Mouse (Mus musculus) liver, postnatal 0 days (tissue): ENCODE measurements at regions not wholly inside any gene's neighbourhood (a gene's known extent, or its start where the extent isn't known, plus 50 kb on each side); places are given as distances from the start of the nearest gene placed in this dataset.

ENCODE experiments used
- ATAC-seq: fragments of 200-750 bp; cut with Nextera tagmentation; 2 replicates; pipeline ENCODE4 v1.8.0; 2017; ENCODE audit warnings: mild to moderate bottlenecking, moderate library complexity
- DNase-seq: peaks from one replicate; pipeline ENCODE4 v3.0.0-alpha.2; 2016
- H3K27ac ChIP-seq: fragments of 300-500 bp; sonication (generic); 2 replicates; pipeline ENCODE4 v1.5.1; 2014; ENCODE audit warnings: antibody characterized with exemption, moderate library complexity, mild to moderate bottlenecking, low read depth
- H3K27me3 ChIP-seq: fragments of 300-500 bp; sonication (generic); 2 replicates; pipeline ENCODE4 v1.6.1; 2014; ENCODE audit warnings: low read length, control low read depth, mixed read lengths; ENCODE audit not compliant: insufficient read depth
- H3K36me3 ChIP-seq: fragments of 300-500 bp; sonication (generic); replicated peaks from 2 replicates; pipeline ENCODE4 v1.6.1; 2014; ENCODE audit warnings: mild to moderate bottlenecking, control low read depth, low read length, moderate library complexity, mixed read lengths; ENCODE audit not compliant: insufficient read depth
- H3K4me1 ChIP-seq: fragments of 300-500 bp; sonication (generic); 2 replicates; pipeline ENCODE4 v1.6.1; 2014; ENCODE audit warnings: antibody characterized with exemption, mild to moderate bottlenecking, control low read depth; ENCODE audit not compliant: insufficient read depth
- H3K4me2 ChIP-seq: fragments of 300-500 bp; sonication (generic); 2 replicates; pipeline ENCODE4 v1.6.1; 2014; ENCODE audit warnings: low read depth, mild to moderate bottlenecking, low read length, moderate library complexity, mixed read lengths
- H3K4me3 ChIP-seq: fragments of 300-500 bp; sonication (generic); 2 replicates; pipeline ENCODE4 v1.5.1; 2014; ENCODE audit warnings: low read depth, low read length
- H3K9ac ChIP-seq: fragments of 300-500 bp; sonication (generic); replicated peaks from 2 replicates; pipeline ENCODE4 v1.6.1; 2014; ENCODE audit warnings: mild to moderate bottlenecking, moderate library complexity
- H3K9me3 ChIP-seq: fragments of 300-500 bp; sonication (generic); 2 replicates; pipeline ENCODE4 v1.6.1; 2016; ENCODE audit warnings: mild to moderate bottlenecking, control low read depth, low read length, mixed read lengths
- CTCF ChIP-seq: sonication (generic); IDR thresholded peaks from 2 replicates; pipeline ENCODE4 v1.5.1; 2016; ENCODE audit warnings: antibody characterized with exemption, low read depth
- EP300 ChIP-seq: IDR thresholded peaks from 2 replicates; pipeline ENCODE4 v1.6.1; 2016; ENCODE audit warnings: antibody characterized with exemption, low read depth, mild to moderate bottlenecking
- WGBS: fragments of 180-500 bp; shearing (Covaris S2); extraction: QIAGEN DNeasy Blood & Tissue Kit; methylation state at CpG from one replicate; pipeline ENCODE4 v1.1.7; 2014; ENCODE audit not compliant: insufficient replicate concordance; 5-methylcytosine and 5-hydroxymethylcytosine counted together

- H3K4me3 ChIP-seq = no peak overlapping the region
- no peak for ATAC-seq
- 68% methylated on average over 2 of the region's 2 CpGs for WGBS
- H3K36me3 ChIP-seq = no peaks in the 10 kb centered on the region
- TF ChIP-seq EP300 (no peak), CTCF (no peak)
- no peaks in the 10 kb centered on the region for H3K4me1 ChIP-seq
- no peak overlapping the region for H3K4me2 ChIP-seq
- no peak for DNase-seq
- 0 out of 2 replicates have a peak, but pooled peaks cover 2% of the 10 kb centered on the region for H3K9me3 ChIP-seq
- no peak overlapping the region for H3K9ac ChIP-seq
- no peaks in the 10 kb centered on the region for H3K27me3 ChIP-seq
- no peak overlapping the region for H3K27ac ChIP-seq
These were observed 174.6 kb upstream of the Srrm4 start for GRCm38 (mm10) chr5:116766261-116766660.

GRCm38 (mm10) chr5:116761323-116761722 is 169.7 kb upstream of the Srrm4 start:
- no peaks in the 10 kb centered on the region for H3K36me3 ChIP-seq
- H3K4me3 ChIP-seq = no peak overlapping the region
- H3K4me1 ChIP-seq = no peaks in the 10 kb centered on the region
- H3K27ac ChIP-seq = no peak overlapping the region
- H3K27me3 ChIP-seq = no peaks in the 10 kb centered on the region
- ATAC-seq (no peak), DNase-seq (no peak)
- H3K9ac ChIP-seq = no peak overlapping the region
- WGBS = 83% methylated on average over 6 of the region's 6 CpGs
- TF ChIP-seq EP300 (no peak), CTCF (0 out of 2 replicates have a peak, but pooled peaks have one; percentile 10)
- H3K9me3 ChIP-seq = peaks cover 2% of the 10 kb centered on the region; the same call in 1 of the 2 replicates
- no peak overlapping the region for H3K4me2 ChIP-seq

GRCm38 (mm10) chr5:116758687-116759086 is 167.1 kb upstream of the Srrm4 start:
- H3K4me1 ChIP-seq = no peaks in the 10 kb centered on the region
- no peak overlapping the region for H3K27ac ChIP-seq
- H3K4me2 ChIP-seq = no peak overlapping the region
- ATAC-seq (no peak), DNase-seq (no peak)
- H3K9ac ChIP-seq = no peak overlapping the region
- TF ChIP-seq EP300 = no peak
- TF ChIP-seq CTCF = no peak
- no peak overlapping the region for H3K4me3 ChIP-seq
- no peaks in the 10 kb centered on the region for H3K27me3 ChIP-seq
- 81% methylated on average over 14 of the region's 14 CpGs for WGBS
- no peaks in the 10 kb centered on the region for H3K36me3 ChIP-seq
- peaks cover 2% of the 10 kb centered on the region; the same call in 1 of the 2 replicates for H3K9me3 ChIP-seq

- Histone ChIP-seq H3K4me3 (no peak overlapping the region), H3K9me3 (no peaks in the 10 kb centered on the region), H3K9ac (no peak overlapping the region), H3K27me3 (no peaks in the 10 kb centered on the region), H3K27ac (no peak overlapping the region), H3K4me1 (no peaks in the 10 kb centered on the region), H3K4me2 (no peak overlapping the region), H3K36me3 (no peaks in the 10 kb centered on the region)
- ATAC-seq (no peak), DNase-seq (no peak)
- TF ChIP-seq EP300 (no peak), CTCF (no peak)
- WGBS = 54% methylated on average over 2 of the region's 2 CpGs
These were observed 161.3 kb upstream of the Srrm4 start for GRCm38 (mm10) chr5:116752941-116753340.

GRCm38 (mm10) chr5:116752096-116752495 is 160.5 kb upstream of the Srrm4 start:
- no peak overlapping the region for H3K4me2 ChIP-seq
- no peak overlapping the region for H3K27ac ChIP-seq
- no peaks in the 10 kb centered on the region for H3K9me3 ChIP-seq
- no peak overlapping the region for H3K4me3 ChIP-seq
- ATAC-seq = no peak
- 44% methylated on average over 1 of the region's 1 CpGs for WGBS
- H3K27me3 ChIP-seq = no peaks in the 10 kb centered on the region
- TF ChIP-seq EP300 (no peak), CTCF (no peak)
- no peaks in the 10 kb centered on the region for H3K36me3 ChIP-seq
- no peaks in the 10 kb centered on the region for H3K4me1 ChIP-seq
- no peak overlapping the region for H3K9ac ChIP-seq
- no peak for DNase-seq

- Histone ChIP-seq H3K27me3 (no peaks in the 10 kb centered on the region), H3K4me1 (no peaks in the 10 kb centered on the region), H3K27ac (no peak overlapping the region), H3K4me3 (no peak overlapping the region), H3K4me2 (no peak overlapping the region), H3K9me3 (no peaks in the 10 kb centered on the region), H3K9ac (no peak overlapping the region), H3K36me3 (no peaks in the 10 kb centered on the region)
- ATAC-seq (no peak), DNase-seq (no peak)
- TF ChIP-seq CTCF (no peak), EP300 (no peak)
- WGBS = 76% methylated on average over 4 of the region's 4 CpGs
These were observed 154.2 kb upstream of the Srrm4 start for GRCm38 (mm10) chr5:116745776-116746175.

GRCm38 (mm10) chr5:116744389-116744788 is 152.8 kb upstream of the Srrm4 start:
- DNase-seq (no peak), ATAC-seq (no peak)
- H3K9ac ChIP-seq = no peak overlapping the region
- no peaks in the 10 kb centered on the region for H3K4me1 ChIP-seq
- 45% methylated on average over 10 of the region's 10 CpGs for WGBS
- H3K4me2 ChIP-seq = no peak overlapping the region
- H3K9me3 ChIP-seq = no peaks in the 10 kb centered on the region
- no peaks in the 10 kb centered on the region for H3K27me3 ChIP-seq
- H3K27ac ChIP-seq = no peak overlapping the region
- H3K36me3 ChIP-seq = no peaks in the 10 kb centered on the region
- TF ChIP-seq EP300 = no peak
- TF ChIP-seq CTCF = no peak
- H3K4me3 ChIP-seq = no peak overlapping the region
